In the genomic region with DNA sequence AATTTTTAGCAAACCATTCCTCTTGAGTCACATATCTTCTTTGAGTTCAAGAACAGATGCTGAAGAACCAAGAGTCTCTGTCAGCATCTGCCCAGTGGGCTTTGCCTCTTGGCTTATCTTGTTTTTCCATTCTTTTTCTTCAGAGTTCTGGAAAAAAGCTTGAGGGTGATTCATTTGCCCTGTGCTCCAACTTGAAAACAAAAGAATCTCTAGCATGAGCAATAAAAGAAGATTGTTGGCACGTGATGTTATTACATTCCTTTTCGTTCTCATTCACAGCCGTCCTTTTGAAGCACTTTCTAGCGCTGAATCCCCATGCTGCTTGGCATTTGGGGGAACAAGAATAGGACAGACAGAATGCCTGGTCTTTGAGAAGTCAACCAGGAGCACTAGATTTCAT, we compare ENCODE assay signal across 17 mouse cellular contexts. TPM values are rescaled to one million over a fixed set of nuclear protein-coding genes. Genes with fewer than 3 reads are reported as not detected.
A peak's percentile ranks its signal among the peaks of the same experiment; 100 is the strongest.
DNase-seq lines count a peak whose midpoint lies in the region; ATAC-seq and TF ChIP-seq lines count a peak whose summit lies in the region.
"Had no signal": no experiment of that assay in that cellular context is flagged by ENCODE, and none has a peak within 500 bp of the region (broad histone marks: within the 10 kb centered on the region; RNA-seq: fewer than 3 reads in every experiment).

No protein-coding gene starts in this region.

- POLR2A ChIA-PET in Patski (lab: Charles Lee) = interaction anchor here (0.6 kb wide), 1 partner anchor 708 kb away, joined by 9 read pairs; no protein-coding TSS in a partner anchor

- in situ Hi-C loops in Patski (cut with MboI; ENCODE audit: low pct_unique_long_range_greater_than_20kb) = no loop called here

- WGBS in heart, embryonic 10.5 days = 55% methylated on average over 4 of the region's 4 CpGs
- WGBS in lung, embryonic 14.5 days = 35% methylated on average over 4 of the region's 4 CpGs
- WGBS in limb, embryonic 14.5 days = 11% methylated on average over 4 of the region's 4 CpGs

- CTCF ChIA-PET in Patski (lab: Charles Lee) = no interaction called here

- DNase-seq in heart, adult 11 months = peak; percentile 66
- no peak for DNase-seq in heart, embryonic 10.5 days (ENCODE audit: low spot score)
- peak; percentile 38 for DNase-seq in lung, embryonic 14.5 days
- DNase-seq in lung, adult 18-20 months = no peak
- DNase-seq in Patski (ENCODE audit: low read depth, low spot score) = peak; percentile 59
- peak; percentile 80 for DNase-seq in limb, embryonic 14.5 days (ENCODE audit: low spot score)
- DNase-seq in urinary bladder, postnatal 25 days (ENCODE audit: low spot score) = no peak
- DNase-seq: cerebellum, postnatal 10 days; kidney, adult 11 months; kidney, postnatal 14 days; midbrain, embryonic 14.5 days; thymus, adult 18-20 months had no signal

- H3K36me3 ChIP-seq in heart, embryonic 10.5 days = no peaks in the 10 kb centered on the region
- no peaks in the 10 kb centered on the region for H3K36me3 ChIP-seq in lung, embryonic 14.5 days (ENCODE audit: insufficient read depth)
- no peaks in the 10 kb centered on the region for H3K36me3 ChIP-seq in limb, embryonic 14.5 days (ENCODE audit: control insufficient read depth, insufficient read depth, low read length)
- H3K36me3 ChIP-seq: forebrain, embryonic 15.5 days; heart, embryonic 15.5 days; hindbrain, embryonic 13.5 days; limb, embryonic 12.5 days had no signal

- TF ChIP-seq CTCF in lung, embryonic 14.5 days (IDR thresholded peaks at IDR 0.05; ENCODE audit: low read depth) = no peak
- TF ChIP-seq CTCF in Patski (IDR thresholded peaks at IDR 0.05) = no peak

- H3K9ac ChIP-seq in lung, embryonic 14.5 days = no peak overlapping the region
- H3K9ac ChIP-seq in limb, embryonic 14.5 days (ENCODE audit: low read depth, low read length, severe bottlenecking) = no peak overlapping the region
- H3K9ac ChIP-seq: forebrain, embryonic 15.5 days; heart, embryonic 15.5 days; hindbrain, embryonic 13.5 days; limb, embryonic 12.5 days had no signal

- ATAC-seq in lung, embryonic 14.5 days (ENCODE audit: insufficient read depth) = no peak
- ATAC-seq in Patski = peak; percentile 62
- peak; percentile 57 for ATAC-seq in limb, embryonic 14.5 days (ENCODE audit: low FRiP score, low read depth)
- ATAC-seq: forebrain, embryonic 15.5 days had no signal

- H3K27me3 ChIP-seq in heart, embryonic 10.5 days (ENCODE audit: insufficient read depth, poor library complexity, severe bottlenecking) = 0 out of 2 replicates have a peak, but pooled peaks cover 4% of the 10 kb centered on the region
- H3K27me3 ChIP-seq in lung, embryonic 14.5 days (ENCODE audit: insufficient read depth, low read length) = no peaks in the 10 kb centered on the region
- no peaks in the 10 kb centered on the region for H3K27me3 ChIP-seq in Patski
- no peaks in the 10 kb centered on the region for H3K27me3 ChIP-seq in limb, embryonic 14.5 days (ENCODE audit: control insufficient read depth, insufficient read depth, low read length)
- H3K27me3 ChIP-seq: forebrain, embryonic 15.5 days; heart, embryonic 15.5 days; hindbrain, embryonic 13.5 days; limb, embryonic 12.5 days had no signal

- H3K9me3 ChIP-seq in heart, embryonic 10.5 days = no peaks in the 10 kb centered on the region
- no peaks in the 10 kb centered on the region for H3K9me3 ChIP-seq in lung, embryonic 14.5 days (ENCODE audit: low read depth, low read length)
- no peaks in the 10 kb centered on the region for H3K9me3 ChIP-seq in limb, embryonic 14.5 days (ENCODE audit: control insufficient read depth, low read length)
- H3K9me3 ChIP-seq: forebrain, embryonic 15.5 days; heart, embryonic 15.5 days; hindbrain, embryonic 13.5 days; limb, embryonic 12.5 days had no signal

- H3K4me1 ChIP-seq in heart, embryonic 10.5 days = no peaks in the 10 kb centered on the region
- H3K4me1 ChIP-seq in lung, embryonic 14.5 days (ENCODE audit: insufficient read depth) = no peaks in the 10 kb centered on the region
- H3K4me1 ChIP-seq in limb, embryonic 14.5 days (ENCODE audit: control insufficient read depth, insufficient read depth, low read length) = peaks cover 10% of the 10 kb centered on the region; the same call in 1 of the 2 replicates
- H3K4me1 ChIP-seq: forebrain, embryonic 15.5 days; heart, embryonic 15.5 days; hindbrain, embryonic 13.5 days had no signal

- H3K4me3 ChIP-seq in heart, embryonic 10.5 days = no peak overlapping the region
- H3K4me3 ChIP-seq in lung, embryonic 14.5 days (ENCODE audit: low read depth, low read length) = no peak overlapping the region
- no peak overlapping the region for H3K4me3 ChIP-seq in limb, embryonic 14.5 days (replicated peaks; ENCODE audit: low read length)
- H3K4me3 ChIP-seq: forebrain, embryonic 15.5 days; heart, embryonic 15.5 days; hindbrain, embryonic 13.5 days; left cerebral cortex, adult 2 months; limb, embryonic 12.5 days had no signal

- TF ChIP-seq POLR2A in limb, embryonic 14.5 days (IDR thresholded peaks at IDR 0.05; ENCODE audit: borderline replicate concordance, extremely low read depth, insufficient read depth, insufficient read length) = no peak

- H3K27ac ChIP-seq in heart, embryonic 10.5 days = no peak overlapping the region
- no peak overlapping the region for H3K27ac ChIP-seq in lung, embryonic 14.5 days (ENCODE audit: low read depth)
- H3K27ac ChIP-seq in limb, embryonic 14.5 days (replicated peaks; ENCODE audit: low read depth, low read length) = no peak overlapping the region
- H3K27ac ChIP-seq: forebrain, embryonic 15.5 days; heart, embryonic 15.5 days; hindbrain, embryonic 13.5 days; left cerebral cortex, adult 2 months; limb, embryonic 12.5 days had no signal

- no peak overlapping the region for H3K4me2 ChIP-seq in lung, embryonic 14.5 days
- no peak overlapping the region for H3K4me2 ChIP-seq in limb, embryonic 14.5 days (replicated peaks; ENCODE audit: low read depth, low read length, severe bottlenecking)
- H3K4me2 ChIP-seq: forebrain, embryonic 15.5 days; heart, embryonic 15.5 days; hindbrain, embryonic 13.5 days; limb, embryonic 12.5 days had no signal

RNA-seq across cellular contexts. Expression of a gene that starts 42.2 kb away (rescaled TPM):
- 0.64 and 1.9 TPM in 2 replicates for polyA plus RNA-seq in heart, embryonic 10.5 days (2016; fragmentation: Nextera tagmentation; extraction: Ambion mirVana)
- 16.2 and 17.9 TPM in 2 replicates for polyA plus RNA-seq in lung, embryonic 14.5 days (2014; fragmentation: Nextera tagmentation; extraction: Ambion mirVana)
- 19.0 TPM for polyA plus RNA-seq in Patski (2021)
- polyA plus RNA-seq in limb, embryonic 14.5 days (2012; rRNA removed) = 70.8 and 73.4 TPM in 2 replicates
- polyA plus RNA-seq in limb, embryonic 14.5 days (2014; fragmentation: Nextera tagmentation; extraction: Ambion mirVana) = 58.9 and 63.6 TPM in 2 replicates

RNA-seq across cellular contexts. Expression of a gene that starts 55.3 kb away (rescaled TPM):
- 2.6 and 6.9 TPM in 2 replicates for polyA plus RNA-seq in heart, embryonic 10.5 days (2016; fragmentation: Nextera tagmentation; extraction: Ambion mirVana)
- 6.7 and 8.3 TPM in 2 replicates for polyA plus RNA-seq in lung, embryonic 14.5 days (2014; fragmentation: Nextera tagmentation; extraction: Ambion mirVana)
- 10.4 TPM for polyA plus RNA-seq in Patski (2021)
- polyA plus RNA-seq in limb, embryonic 14.5 days (2012; rRNA removed) = 38.8 and 46.5 TPM in 2 replicates
- 25.5 and 30.3 TPM in 2 replicates for polyA plus RNA-seq in limb, embryonic 14.5 days (2014; fragmentation: Nextera tagmentation; extraction: Ambion mirVana)

Comparison
In these comparisons a context has a peak if more than half of its experiments do, and no peak if none do; other contexts are left out.
1. DNase-seq: peak in heart, adult 11 months (single experiment), lung, embryonic 14.5 days (single experiment), Patski (single experiment) and limb, embryonic 14.5 days (single experiment); none in heart, embryonic 10.5 days (single experiment), lung, adult 18-20 months (0 of 2) and urinary bladder, postnatal 25 days (single experiment).